Mouse (Mus musculus) retina, embryonic 14.5 days (tissue): ENCODE measurements around the gene Olfr679.
"Not testable (repeated sequence)": the region's sequence is repeated elsewhere in the genome, so short reads cannot be mapped to it uniquely, and the experiment has no call there.

ENCODE experiments used
- DNase-seq: peaks from one replicate; pipeline ENCODE4 v3.0.0-alpha.2; 2015; ENCODE audit warnings: low spot score

Olfr679 gene

DNA sequence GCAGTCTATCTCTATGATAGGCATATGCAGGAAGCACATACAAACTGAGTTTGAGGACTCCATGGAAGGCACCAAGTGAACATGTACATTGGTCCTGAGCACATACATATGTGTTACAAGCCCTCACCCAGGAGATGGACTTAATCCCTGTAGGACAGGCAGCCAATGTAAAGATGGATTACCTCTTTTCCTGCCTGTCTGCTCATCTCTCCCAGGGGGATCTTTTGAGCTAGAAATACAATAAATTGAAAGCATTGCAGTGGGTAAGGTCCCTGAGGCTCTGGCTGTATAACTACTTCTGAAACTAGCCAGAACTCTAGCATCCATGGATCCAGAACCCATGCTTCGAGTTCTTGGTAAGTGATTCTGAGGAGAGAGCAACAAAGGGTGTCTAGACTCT, at the start of gene Olfr679:
Olfr679 (plus strand) TSS at position 301 of the 400 bp plus-strand sequence.
- DNase-seq: no peak

DNA sequence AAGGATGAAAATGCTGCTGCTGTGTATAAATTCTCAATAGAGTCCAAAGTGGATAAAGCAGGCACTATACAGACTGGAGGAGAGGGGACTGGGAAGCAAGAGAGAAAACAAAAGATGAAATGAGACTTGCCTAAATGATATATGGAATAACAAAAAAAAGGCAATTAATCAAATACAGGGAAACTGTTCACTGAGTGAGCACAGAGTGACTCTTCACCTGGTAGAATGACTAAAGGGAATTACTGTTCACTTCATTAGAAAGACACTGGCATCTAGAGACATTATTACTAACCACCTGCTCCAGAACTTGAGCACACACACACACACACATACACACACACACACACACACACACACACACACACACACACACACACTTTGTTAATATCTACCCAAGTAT, 48.6 kb upstream of the Olfr679 start, which contains the start of gene Olfr676:
Olfr676 (plus strand) TSS at position 301 of the 400 bp plus-strand sequence.
- DNase-seq: no peak

DNA sequence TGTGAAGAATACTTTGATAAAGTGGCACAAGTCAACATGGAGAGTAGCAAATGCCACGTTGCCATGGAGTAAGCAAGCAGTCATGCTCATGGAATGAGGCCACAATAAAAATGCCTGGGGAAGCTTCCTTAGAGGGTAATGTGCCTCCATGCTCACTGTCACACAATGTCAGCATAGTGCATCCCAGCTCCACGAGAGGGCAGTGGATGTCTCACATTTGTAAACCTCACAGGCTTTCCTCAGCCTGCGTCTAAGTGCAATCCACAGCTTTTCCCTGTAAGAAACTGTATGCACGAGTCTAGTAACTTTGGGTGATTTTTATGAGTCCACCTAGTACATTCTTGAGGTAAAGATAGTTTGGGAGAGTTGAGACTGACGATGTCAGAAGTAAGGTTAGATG, 47.2 kb upstream of the Olfr679 start:
- not testable (repeated sequence) for DNase-seq

DNA sequence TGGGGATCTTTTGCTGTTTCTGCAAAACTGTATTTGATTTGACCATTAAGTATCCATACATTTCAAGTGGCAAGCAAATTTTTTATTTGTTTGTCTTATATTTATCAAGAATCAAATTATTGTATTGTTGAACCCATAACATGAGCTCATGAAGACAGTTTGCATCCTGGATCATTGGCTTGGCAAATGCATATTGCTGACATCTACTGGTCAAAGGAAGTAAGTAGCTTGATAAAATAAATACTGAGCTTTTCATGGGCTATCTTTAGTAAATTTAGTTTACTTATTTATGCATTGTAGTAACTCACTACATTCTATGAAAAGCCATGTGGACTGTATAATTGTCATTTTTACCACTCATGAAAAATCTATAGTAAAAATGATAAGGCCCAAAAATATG, 22.1 kb upstream of the Olfr679 start:
- peak; percentile 1 for DNase-seq

DNA sequence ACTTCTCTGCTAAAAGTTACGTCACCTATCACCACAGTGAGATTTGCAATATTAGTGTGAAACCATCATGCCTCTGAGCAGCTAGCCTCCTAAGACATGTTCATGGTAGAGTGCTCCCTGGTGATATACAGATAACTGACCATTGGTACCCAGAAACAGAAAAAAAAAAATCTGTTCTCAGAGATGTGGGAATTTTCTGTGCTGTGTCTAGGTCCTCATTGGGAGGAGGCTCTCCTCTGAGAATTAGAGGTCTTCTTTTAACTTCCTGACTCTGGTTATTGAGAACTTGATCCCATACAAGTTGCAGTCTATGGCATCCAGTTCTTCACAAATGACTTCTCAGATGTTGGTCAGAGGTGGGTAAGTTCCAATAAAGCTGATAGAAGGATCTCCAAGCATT, 16.8 kb upstream of the Olfr679 start, which contains the start of gene Olfr678:
Olfr678 (plus strand) TSS at position 301 of the 400 bp plus-strand sequence.
- DNase-seq: no peak

DNA sequence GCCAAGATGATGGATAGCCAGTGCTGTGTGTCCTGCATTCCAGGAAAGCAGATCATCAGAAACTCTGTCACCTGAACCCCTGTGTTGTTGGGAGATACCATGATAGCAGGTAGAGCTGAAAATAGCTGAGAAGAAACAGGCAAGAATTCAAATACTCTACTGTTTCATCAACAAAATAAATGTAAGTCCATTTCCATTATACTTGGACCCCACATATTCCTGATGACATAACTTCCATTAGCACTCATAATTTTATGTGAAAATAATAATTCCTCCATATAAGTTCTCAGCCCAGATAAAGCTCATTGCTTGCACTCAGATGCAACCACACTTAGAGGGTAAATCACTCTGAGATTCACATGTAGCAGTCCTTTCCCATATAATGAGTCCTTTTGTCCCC, 11.7 kb downstream of the Olfr679 start, which contains the start of gene Olfr680-ps1:
Olfr680-ps1 (minus strand) TSS at position 101 of the 400 bp plus-strand sequence.
- DNase-seq: not testable (repeated sequence)

DNA sequence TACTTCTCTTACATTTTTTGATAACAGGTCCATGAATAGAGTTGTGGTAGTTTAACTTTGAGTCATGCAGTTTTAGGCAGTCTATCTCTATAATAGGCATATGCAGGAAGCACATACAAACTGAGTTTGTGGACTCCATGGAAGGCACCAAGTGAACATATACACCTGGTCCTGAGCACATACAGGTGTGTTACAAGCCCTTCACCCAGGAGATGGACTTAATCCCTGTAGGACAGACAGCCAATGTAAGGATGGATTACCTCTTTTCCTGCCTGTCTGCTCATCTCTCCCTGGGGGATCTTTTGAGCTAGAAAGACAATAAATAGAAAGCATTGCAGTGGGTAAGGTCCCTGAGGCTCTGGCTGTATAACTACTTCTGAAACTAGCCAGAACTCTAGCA, 35.5 kb downstream of the Olfr679 start, which contains the start of gene Olfr681:
Olfr681 (plus strand) TSS at position 301 of the 400 bp plus-strand sequence.
- no peak for DNase-seq
